Mouse (Mus musculus) neural tube, embryonic 15.5 days (tissue): ENCODE results near the gene Glrb. TPM values are rescaled to one million over a fixed set of nuclear protein-coding genes. Genes with fewer than 3 reads are reported as not detected.
A peak's percentile ranks its signal among the peaks of the same experiment; 100 is the strongest.

Source experiments
- ATAC-seq: fragments of 200-750 bp; cut with Nextera tagmentation; 2 replicates; pipeline ENCODE4 v1.8.0; 2017; ENCODE audit warnings: mild to moderate bottlenecking, moderate TSS enrichment, moderate library complexity; ENCODE audit not compliant: low FRiP score
- H3K27ac ChIP-seq: fragments of 300-500 bp; sonication (generic); replicated peaks from 2 replicates; pipeline ENCODE4 v1.5.1; 2015; ENCODE audit warnings: mild to moderate bottlenecking, inconsistent platforms
- H3K27me3 ChIP-seq: fragments of 300-500 bp; sonication (generic); replicated peaks from 2 replicates; pipeline ENCODE4 v1.6.1; 2015; ENCODE audit warnings: inconsistent platforms
- H3K36me3 ChIP-seq: fragments of 300-500 bp; sonication (generic); 2 replicates; pipeline ENCODE4 v1.6.1; 2015; ENCODE audit warnings: inconsistent platforms
- H3K4me1 ChIP-seq: fragments of 300-500 bp; sonication (generic); 2 replicates; pipeline ENCODE4 v1.6.1; 2015; ENCODE audit warnings: inconsistent platforms
- H3K4me2 ChIP-seq: fragments of 300-500 bp; sonication (generic); 2 replicates; pipeline ENCODE4 v1.6.1; 2015; ENCODE audit warnings: inconsistent platforms, mild to moderate bottlenecking, moderate library complexity
- H3K4me3 ChIP-seq: fragments of 300-500 bp; sonication (generic); replicated peaks from 2 replicates; pipeline ENCODE4 v1.5.1; 2015; ENCODE audit warnings: mild to moderate bottlenecking, inconsistent platforms
- H3K9ac ChIP-seq: fragments of 300-500 bp; sonication (generic); replicated peaks from 2 replicates; pipeline ENCODE4 v1.6.1; 2015; ENCODE audit warnings: mild to moderate bottlenecking, inconsistent platforms
- H3K9me3 ChIP-seq: fragments of 300-500 bp; sonication (generic); replicated peaks from 2 replicates; pipeline ENCODE4 v1.6.1; 2016; ENCODE audit warnings: inconsistent platforms
- WGBS: fragments of 180-500 bp; shearing (Covaris S2); methylation state at CpG from one replicate; pipeline ENCODE4 v1.1.7; 2015; ENCODE audit warnings: mixed read lengths; 5-methylcytosine and 5-hydroxymethylcytosine counted together
- polyA plus RNA-seq: library from polyadenylated mRNA; unstranded; fragments of >200 nt; fragmentation: Nextera tagmentation; extraction: Ambion mirVana; gene quantifications from 2 replicates; pipeline ENCODE4 v1.2.1, GENCODE M21; 2015

Gene Glrb
- 54.8 and 55.1 TPM in 2 replicates for polyA plus RNA-seq

DNA sequence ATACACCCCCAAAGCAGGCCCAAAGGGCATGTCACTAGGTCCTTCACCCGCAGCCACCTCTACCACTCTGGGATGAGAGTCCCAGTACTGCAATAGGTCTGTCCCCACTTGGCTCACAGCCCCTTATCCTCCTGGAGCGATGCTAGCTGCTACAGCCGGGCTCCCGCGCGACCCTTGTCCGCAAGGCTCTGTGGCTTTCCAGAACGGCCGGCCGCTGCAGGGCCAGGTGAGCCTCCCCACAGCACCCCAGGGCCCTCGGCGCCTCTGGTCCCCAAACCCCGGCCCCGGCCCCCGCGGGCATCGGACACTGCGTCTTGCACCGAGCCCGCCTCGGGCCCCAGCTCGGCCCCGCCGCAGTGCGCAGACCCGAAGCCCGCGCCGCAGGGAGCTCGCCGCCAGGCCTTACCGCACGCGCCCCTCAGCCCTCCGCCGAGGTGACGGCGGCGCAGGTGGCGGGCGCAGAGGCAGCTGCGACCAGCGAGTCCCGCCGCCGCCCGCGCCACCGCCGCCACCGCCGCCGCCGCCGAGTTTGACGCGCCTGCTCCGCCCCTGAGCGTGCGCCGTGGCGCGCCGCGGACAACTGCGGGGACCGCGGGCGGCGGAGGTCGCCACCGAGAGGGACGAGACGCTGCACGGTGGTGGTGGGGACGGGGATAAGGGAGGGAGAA, at the start of gene Glrb:
Gene Glrb (minus strand): TSS at position 550 of the 668 bp plus-strand sequence.
- Histone ChIP-seq H3K27me3 (no peaks in the 10 kb centered on the region), H3K9me3 (no peaks in the 10 kb centered on the region), H3K36me3 (peaks cover 6% of the 10 kb centered on the region; the same call in 1 of the 2 replicates), H3K4me1 (no peaks in the 10 kb centered on the region), H3K4me3 (peak within 1 kb of the TSS; percentile 89), H3K4me2 (peak within 1 kb of the TSS; percentile 75), H3K27ac (peak within 1 kb of the TSS; percentile 86), H3K9ac (peak within 1 kb of the TSS; percentile 91)
- under 1% methylated on average over 73 of the region's 76 CpGs for WGBS
- ATAC-seq, result peak; percentile 96

DNA sequence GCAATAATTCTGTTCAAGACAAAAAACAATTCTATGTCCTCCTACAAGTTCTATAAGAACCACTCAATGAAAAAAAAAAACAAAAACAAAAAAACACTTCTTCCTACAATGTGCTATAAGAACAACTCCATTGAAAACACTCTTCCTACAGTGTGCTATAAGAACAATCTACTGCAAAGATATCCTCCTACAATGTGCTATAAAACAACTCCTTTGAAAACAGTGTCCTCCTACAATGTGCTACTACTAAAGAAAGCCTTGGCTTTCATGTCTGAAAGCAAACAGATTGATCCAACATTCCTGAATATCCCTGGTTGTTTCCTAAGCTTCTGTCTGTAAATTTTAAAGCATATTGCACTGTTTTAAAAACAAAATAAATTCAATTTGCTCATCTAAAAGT, 46.5 kb upstream of the Glrb start:
- Histone ChIP-seq H3K9ac (no peak overlapping the region), H3K9me3 (no peaks in the 10 kb centered on the region), H3K27me3 (no peaks in the 10 kb centered on the region), H3K27ac (no peak overlapping the region), H3K4me1 (no peaks in the 10 kb centered on the region), H3K36me3 (no peaks in the 10 kb centered on the region), H3K4me2 (no peak overlapping the region), H3K4me3 (no peak overlapping the region)
- ATAC-seq, result no peak

DNA sequence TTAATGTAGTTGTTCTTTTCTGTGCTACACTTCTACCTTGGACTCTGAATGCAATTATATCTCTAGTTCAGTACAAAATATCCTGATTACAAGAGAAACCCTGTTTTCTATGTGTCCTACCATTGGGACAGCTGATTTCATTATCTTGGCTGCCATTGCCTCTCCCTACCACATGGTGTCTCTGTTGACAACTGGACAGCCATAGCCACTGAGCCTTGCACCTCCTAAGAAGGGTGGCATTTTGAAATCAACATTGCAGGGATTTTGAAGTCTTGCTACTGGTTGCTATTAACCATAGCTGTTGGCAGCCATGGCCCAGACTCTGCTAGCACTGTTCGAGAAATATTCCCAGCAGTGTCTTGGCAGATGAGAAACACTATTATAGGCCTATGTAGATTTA, 45.1 kb upstream of the Glrb start:
- ATAC-seq, result peak; percentile 76
- Histone ChIP-seq H3K9ac (no peak overlapping the region), H3K27ac (no peak overlapping the region), H3K36me3 (no peaks in the 10 kb centered on the region), H3K4me2 (no peak overlapping the region), H3K27me3 (no peaks in the 10 kb centered on the region), H3K4me3 (no peak overlapping the region), H3K9me3 (no peaks in the 10 kb centered on the region), H3K4me1 (no peaks in the 10 kb centered on the region)
- WGBS, result 24% methylated on average over 1 of the region's 1 CpGs

DNA sequence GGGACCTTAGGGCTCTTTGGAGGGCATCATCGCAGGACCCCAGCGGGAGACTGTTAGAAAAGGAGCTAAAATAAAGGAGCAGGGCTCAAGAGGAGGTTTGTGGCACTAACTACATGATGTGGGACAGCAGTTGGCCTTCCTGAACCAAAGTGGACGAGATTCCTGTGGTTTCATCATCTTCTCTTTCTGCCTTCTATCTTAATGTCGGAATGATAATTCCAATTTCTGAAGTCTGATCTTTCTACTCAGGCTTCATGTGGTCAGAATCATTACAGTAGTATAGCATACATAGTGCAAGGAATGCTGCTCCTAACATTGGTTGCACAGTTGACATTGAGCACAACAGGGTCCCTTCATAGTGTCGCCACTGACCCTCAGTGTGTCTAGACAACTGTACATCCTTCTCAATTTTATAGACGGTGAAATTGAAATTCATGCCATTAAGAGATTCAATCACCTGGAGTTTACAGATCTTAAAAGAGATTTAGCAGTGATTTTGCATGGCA, 372 bp upstream of the Glrb start:
- peak; percentile 56 for ATAC-seq

DNA sequence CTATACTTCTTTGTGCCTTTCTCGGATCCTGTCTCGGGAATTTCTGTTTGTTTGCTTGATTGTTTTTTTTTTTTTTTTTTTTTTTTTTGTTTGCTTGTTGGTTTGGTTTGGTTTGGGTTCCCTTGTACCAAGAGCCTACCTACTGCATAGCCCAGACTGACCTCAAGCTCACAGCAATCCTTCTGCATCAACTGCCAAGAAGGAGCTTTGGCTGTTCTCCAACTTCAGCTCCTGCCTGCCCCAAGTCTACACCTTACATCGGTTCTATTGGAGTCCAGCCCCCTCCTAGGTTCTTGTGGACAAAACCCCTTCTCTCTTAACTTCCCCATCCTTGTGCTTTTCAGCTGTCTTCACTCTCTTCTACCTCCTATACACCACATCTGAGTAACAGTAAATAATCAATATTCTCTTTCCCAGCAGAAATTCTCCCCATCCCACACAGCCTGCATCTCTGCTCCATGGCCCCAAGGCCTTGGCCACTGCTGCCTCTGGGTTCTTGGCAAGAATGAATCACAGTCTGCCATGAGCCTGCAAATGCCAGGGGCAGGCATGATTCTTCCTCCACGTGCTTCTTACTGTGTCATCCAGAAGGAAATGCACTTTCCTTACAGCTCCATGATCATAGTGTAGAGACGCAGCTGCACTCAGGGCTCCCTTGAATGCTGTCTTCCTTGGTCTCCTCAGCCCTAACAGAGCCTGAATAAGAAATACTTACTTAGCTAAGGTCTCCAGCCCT, 18.5 kb downstream of the Glrb start:
- WGBS, result 77% methylated on average over 5 of the region's 5 CpGs
- Histone ChIP-seq H3K9me3 (no peaks in the 10 kb centered on the region), H3K4me1 (peaks cover 11% of the 10 kb centered on the region; the same call in 1 of the 2 replicates), H3K36me3 (0 out of 2 replicates have a peak, but pooled peaks cover under 1% of the 10 kb centered on the region), H3K4me2 (no peak overlapping the region), H3K4me3 (no peak overlapping the region), H3K27me3 (no peaks in the 10 kb centered on the region), H3K9ac (no peak overlapping the region), H3K27ac (no peak overlapping the region)
- ATAC-seq, result no peak

More for the DNA sequence above, 372 bp upstream of the Glrb start:
- H3K36me3 ChIP-seq, result peaks cover 3% of the 10 kb centered on the region; the same call in 1 of the 2 replicates
- H3K4me2 ChIP-seq, result peak overlapping the region; percentile 75
- peak overlapping the region; percentile 91 for H3K9ac ChIP-seq
- peak overlapping the region; percentile 86 for H3K27ac ChIP-seq
- 16% methylated on average over 6 of the region's 6 CpGs for WGBS
- H3K4me3 ChIP-seq, result peak overlapping the region; percentile 89
- H3K27me3 ChIP-seq, result no peaks in the 10 kb centered on the region
- H3K4me1 ChIP-seq, result no peaks in the 10 kb centered on the region
- no peaks in the 10 kb centered on the region for H3K9me3 ChIP-seq

DNA sequence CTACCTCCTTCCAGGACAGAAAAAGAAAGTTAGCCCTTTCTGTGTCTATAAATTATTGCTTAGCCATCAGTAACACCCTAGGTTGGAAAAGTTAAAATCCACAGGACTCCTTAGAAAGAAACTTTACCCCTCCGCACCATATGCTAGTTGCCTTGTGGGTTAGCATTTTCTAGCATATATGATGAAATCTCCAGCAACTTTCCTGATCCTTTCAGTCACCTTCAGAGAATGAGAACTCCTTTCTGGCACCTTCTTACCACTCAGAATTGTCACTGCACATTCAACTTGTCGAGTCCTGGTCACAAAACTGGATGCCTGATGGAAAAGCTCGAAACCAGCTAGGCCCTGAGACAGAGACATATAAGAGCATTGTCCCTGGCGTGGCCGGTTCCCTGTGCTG, 19.1 kb downstream of the Glrb start:
- Histone ChIP-seq H3K27me3 (no peaks in the 10 kb centered on the region), H3K4me1 (peaks cover 11% of the 10 kb centered on the region; the same call in 1 of the 2 replicates)
- WGBS, result 90% methylated on average over 5 of the region's 5 CpGs

DNA sequence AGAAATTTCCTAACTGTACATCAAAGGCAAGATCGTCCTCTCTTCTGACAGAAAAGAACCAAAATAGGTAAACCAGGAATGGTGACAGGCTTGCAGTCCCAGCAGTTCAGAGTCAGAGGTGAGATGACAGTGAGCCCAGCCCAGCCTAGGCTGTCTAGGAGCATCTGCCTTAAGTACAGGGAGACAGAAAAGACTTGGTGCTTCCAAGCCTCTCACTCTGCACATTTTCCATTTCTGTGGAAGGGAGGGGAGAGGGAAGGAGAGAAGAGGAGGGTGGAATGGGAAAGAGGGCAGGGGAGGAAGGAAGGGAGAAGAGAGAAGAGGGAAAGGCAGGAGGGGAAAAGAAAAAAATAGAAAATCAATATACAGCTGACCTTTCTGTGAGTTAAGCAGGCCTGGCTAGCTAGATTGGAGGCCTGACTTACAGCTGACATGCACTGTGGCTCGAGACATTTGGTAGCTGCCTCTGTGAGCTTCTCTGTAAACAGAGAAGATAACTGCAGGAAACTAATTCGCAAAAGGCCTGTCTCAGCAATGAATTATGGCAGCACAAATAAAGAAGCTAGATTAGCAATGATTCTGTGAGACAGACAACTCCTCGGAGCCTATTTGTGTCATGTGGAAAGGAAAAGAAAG, 20.3 kb downstream of the Glrb start:
- H3K36me3 ChIP-seq, result no peaks in the 10 kb centered on the region
- H3K27me3 ChIP-seq, result no peaks in the 10 kb centered on the region
- peaks cover 11% of the 10 kb centered on the region; the same call in 1 of the 2 replicates for H3K4me1 ChIP-seq
- H3K9ac ChIP-seq, result no peak overlapping the region
- 26% methylated on average over 4 of the region's 4 CpGs for WGBS
- H3K9me3 ChIP-seq, result no peaks in the 10 kb centered on the region
- no peak overlapping the region for H3K4me3 ChIP-seq
- no peak overlapping the region; the same call in 1 of the 2 replicates for H3K27ac ChIP-seq
- peak; percentile 34; the same call in 1 of the 2 replicates for ATAC-seq
- no peak overlapping the region for H3K4me2 ChIP-seq

More for the DNA sequence above, 19.1 kb downstream of the Glrb start:
- no peak overlapping the region for H3K27ac ChIP-seq
- no peak overlapping the region for H3K9ac ChIP-seq
- no peak overlapping the region for H3K4me2 ChIP-seq
- ATAC-seq, result no peak
- no peaks in the 10 kb centered on the region for H3K9me3 ChIP-seq
- H3K4me3 ChIP-seq, result no peak overlapping the region
- H3K36me3 ChIP-seq, result no peaks in the 10 kb centered on the region

DNA sequence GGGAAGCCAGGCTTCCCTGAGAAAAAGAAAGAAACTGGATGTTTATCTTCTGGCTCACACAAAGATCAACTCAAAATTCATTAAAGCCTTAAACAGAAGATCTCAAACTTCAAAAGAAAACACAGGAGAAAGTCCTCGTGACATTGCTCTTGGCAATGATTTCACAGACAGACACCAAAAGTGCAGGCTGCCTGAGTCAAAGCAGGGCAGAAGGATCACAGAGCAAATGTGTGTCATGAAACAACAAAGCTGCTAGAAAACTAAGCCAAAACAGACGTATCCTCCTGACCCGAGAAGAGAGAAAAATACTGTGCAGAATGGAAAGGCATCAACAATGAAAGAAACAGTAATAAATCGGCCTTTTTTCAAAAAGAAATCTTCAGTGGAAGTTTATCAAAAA, 22.4 kb downstream of the Glrb start:
- Histone ChIP-seq H3K9me3 (no peaks in the 10 kb centered on the region), H3K27ac (no peak overlapping the region), H3K36me3 (no peaks in the 10 kb centered on the region), H3K4me2 (no peak overlapping the region), H3K4me1 (peaks cover 11% of the 10 kb centered on the region; the same call in 1 of the 2 replicates), H3K27me3 (no peaks in the 10 kb centered on the region), H3K9ac (no peak overlapping the region), H3K4me3 (no peak overlapping the region)
- WGBS, result 44% methylated on average over 4 of the region's 4 CpGs
- ATAC-seq, result no peak

DNA sequence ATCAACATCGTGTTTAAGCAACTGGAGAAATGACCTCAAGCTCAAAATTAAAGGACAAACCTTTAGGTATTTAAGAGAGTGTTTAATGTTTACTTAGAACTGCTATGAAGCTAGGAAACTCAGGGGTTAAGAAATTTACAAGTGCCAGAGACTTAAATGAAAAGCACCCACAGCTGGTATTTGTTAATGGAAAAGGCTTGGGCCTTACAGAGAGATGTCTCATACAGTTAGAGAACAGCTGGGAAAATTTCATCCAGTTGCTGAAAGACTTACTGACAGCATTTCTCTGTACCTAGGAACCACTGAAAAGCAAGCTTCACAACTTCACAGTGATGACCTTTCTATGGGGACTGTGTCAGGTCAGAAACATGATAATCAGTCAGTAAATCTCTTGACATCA, 28.3 kb downstream of the Glrb start:
- Histone ChIP-seq H3K4me2 (no peak overlapping the region), H3K9ac (no peak overlapping the region), H3K4me1 (no peaks in the 10 kb centered on the region), H3K9me3 (no peaks in the 10 kb centered on the region), H3K27me3 (no peaks in the 10 kb centered on the region), H3K36me3 (0 out of 2 replicates have a peak, but pooled peaks cover 4% of the 10 kb centered on the region), H3K27ac (no peak overlapping the region), H3K4me3 (no peak overlapping the region)
- 84% methylated on average over 1 of the region's 1 CpGs for WGBS
- ATAC-seq, result no peak

DNA sequence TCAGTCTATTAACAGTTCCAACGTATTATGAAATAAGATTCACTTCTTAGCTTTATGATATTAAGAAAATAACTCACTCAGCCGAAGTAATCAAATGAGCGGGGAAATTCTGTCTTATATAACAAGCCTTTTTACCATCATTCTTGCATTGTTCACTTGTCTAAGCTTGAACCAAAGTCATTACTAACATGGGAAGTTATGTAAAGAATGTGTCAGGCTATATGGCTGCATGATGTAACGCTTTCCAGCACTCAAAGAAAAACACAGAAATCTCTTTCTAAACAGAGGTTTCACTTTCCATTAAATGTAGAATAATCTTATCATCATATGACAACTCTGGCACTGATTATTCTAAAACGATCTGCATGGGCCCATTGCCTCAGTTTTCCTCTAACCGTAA, 29.9 kb downstream of the Glrb start:
- no peaks in the 10 kb centered on the region for H3K9me3 ChIP-seq
- H3K4me2 ChIP-seq, result no peak overlapping the region
- H3K4me3 ChIP-seq, result no peak overlapping the region
- H3K4me1 ChIP-seq, result no peaks in the 10 kb centered on the region
- WGBS, result 82% methylated on average over 6 of the region's 6 CpGs
- no peak for ATAC-seq
- 0 out of 2 replicates have a peak, but pooled peaks cover 4% of the 10 kb centered on the region for H3K36me3 ChIP-seq
- H3K27ac ChIP-seq, result no peak overlapping the region
- H3K9ac ChIP-seq, result no peak overlapping the region
- H3K27me3 ChIP-seq, result no peaks in the 10 kb centered on the region

DNA sequence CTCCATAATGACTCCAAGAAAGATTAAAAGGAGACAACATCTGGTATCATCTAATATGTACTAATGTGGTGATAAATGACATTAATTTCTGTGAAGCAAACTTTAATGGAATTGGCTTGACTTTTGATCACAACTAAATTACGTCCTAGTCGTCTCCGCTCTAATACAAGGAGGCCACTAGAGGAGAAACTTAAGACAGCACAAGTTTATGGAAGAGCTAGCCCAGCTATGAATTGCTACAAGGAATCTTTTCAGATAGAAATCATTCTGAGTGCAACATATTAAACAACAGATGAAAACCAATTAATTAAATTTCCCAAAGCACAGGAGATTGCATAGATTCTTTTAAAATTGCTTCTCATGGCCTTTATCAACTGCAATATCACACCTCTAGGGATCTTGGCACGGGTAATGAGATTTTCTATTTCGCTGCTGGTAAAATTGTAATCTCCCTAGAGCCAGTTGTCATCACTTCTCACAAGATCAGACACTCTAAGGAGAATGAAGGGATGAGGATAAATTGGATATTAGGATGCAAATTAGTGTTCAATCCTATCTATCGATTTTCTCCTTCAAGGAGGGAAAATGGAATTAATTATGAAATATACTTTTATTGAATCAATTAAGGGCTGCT, 32.7 kb downstream of the Glrb start:
- no peaks in the 10 kb centered on the region for H3K9me3 ChIP-seq
- no peak overlapping the region for H3K9ac ChIP-seq
- no peak for ATAC-seq
- no peak overlapping the region for H3K4me3 ChIP-seq
- 0 out of 2 replicates have a peak, but pooled peaks cover 7% of the 10 kb centered on the region for H3K36me3 ChIP-seq
- no peak overlapping the region for H3K27ac ChIP-seq
- H3K4me1 ChIP-seq, result no peaks in the 10 kb centered on the region
- H3K27me3 ChIP-seq, result no peaks in the 10 kb centered on the region
- WGBS, result 62% methylated on average over 6 of the region's 6 CpGs
- no peak overlapping the region for H3K4me2 ChIP-seq
